Mouse (Mus musculus) kidney, postnatal 25 days (tissue): Measurements from ENCODE around the gene Mapkapk3.

ENCODE experiments used
- DNase-seq, 2 experiments: peaks; one replicate each; pipeline ENCODE4 v3.0.0; 2021; ENCODE audit warnings: mixed read lengths in 2 of 2

Gene Mapkapk3

DNA sequence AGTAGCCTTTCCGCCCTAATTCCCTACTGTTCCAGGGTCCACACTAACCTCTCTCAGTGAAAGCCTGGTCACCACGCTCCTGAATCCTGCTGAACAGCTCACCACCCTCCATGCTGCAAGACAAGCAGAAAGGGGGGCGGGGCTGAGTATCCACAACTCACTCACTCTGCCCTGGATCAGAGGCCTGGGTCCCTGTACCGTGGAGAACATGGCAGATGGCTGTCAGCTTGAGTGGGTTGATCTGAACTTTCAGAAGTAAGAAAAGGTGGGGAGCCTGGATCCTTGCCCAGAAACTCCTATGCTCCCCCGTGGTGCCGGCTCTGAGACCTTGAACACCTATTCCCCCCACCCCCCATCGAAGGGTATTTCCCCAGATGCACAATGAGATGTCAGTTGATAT, 27.3 kb downstream of the Mapkapk3 start:
- peak in 1 of 2 experiments; percentile 36 for DNase-seq

- DNase-seq, result peak in 1 of 2 experiments; percentile 22
Measured at GRCm38 (mm10) chr9:107261792-107262191, 27.9 kb downstream of the Mapkapk3 start.

DNA sequence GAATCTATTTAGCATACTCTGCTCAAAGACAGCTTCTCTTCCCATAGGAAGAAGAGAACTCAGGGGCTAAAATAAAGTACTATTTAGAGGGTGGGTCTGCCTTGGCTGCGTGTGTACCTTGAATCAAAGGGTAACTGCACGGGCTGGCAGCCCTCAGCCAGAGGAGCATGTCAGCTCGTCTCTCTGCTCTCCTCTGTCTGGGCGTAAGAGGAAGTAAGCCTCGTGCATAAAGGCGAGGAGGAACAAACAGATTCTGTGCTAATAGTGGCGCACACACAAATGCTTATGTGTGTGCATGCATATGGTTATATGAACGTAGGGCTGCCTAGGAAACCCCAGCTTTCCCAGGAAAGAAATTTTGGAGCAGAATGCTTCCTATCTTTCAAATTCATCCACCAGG, 28.8 kb downstream of the Mapkapk3 start:
- DNase-seq, result peak in 1 of 2 experiments; percentile 27

DNA sequence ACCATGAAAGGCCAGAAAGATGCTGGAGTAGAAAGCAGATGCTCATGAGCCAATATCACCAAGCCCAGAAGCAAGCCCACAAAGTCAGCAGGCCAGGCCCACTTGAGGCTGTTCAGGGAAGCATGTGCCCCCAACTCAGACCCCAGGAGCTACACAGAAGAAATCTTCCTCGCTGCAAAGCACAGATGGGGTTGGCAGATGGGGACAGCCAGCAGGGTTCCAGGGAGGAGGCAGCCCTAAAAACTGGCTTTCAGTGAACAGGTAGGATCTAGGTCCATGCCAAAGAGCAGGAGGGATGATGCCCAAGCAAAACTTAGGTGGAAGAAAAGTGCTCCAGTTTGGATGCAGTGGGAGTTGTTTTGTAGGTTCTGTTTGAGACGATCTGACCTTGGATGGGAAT, 29.2 kb downstream of the Mapkapk3 start:
- peak in 1 of 2 experiments; percentile 15 for DNase-seq

- peak in 1 of 2 experiments; percentile 18 for DNase-seq
Measured at GRCm38 (mm10) chr9:107259571-107259970, 30.1 kb downstream of the Mapkapk3 start.

GRCm38 (mm10) chr9:107255596-107255995, 34.1 kb downstream of the Mapkapk3 start:
- no peak for DNase-seq

DNA sequence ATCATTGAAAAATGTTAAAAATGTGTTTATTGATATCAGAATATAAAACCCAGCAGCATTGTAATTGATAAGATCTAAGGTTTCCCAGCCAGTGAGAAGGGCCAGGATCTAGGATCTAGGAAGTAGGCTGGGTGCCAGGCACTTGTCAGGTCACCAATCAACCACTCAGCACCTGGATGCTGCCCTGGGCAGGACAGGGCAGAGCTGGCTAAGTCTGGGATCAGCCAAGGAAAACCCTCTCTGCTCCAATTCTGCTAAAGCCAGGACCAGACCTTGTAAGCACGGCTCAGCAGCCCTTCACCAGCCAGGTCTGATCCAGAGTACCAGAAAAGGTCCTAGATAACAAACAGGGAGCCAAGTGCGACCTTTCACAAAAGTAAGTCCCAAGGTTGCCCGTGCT, 34.8 kb downstream of the Mapkapk3 start:
- DNase-seq, result peak; percentile 71 to 86

DNA sequence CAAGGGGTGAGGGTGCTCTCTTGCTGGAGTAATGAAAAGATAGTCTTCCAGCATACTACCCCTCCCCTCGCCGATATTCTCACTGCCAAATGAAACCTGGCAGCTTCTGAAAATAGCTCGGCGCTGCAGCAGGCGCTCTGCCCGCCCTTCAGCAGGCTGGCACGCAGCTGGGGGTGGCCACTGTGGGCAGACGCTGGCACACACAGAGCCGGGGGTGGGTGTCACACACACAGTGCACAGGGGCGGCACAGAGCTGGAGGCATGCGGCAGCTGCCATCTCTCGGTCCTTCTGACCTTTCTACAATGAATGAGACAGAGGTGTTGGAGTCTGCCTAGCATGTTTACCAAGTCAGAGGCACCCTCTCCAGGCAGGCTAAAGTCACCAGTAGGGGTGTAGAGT, 35.2 kb downstream of the Mapkapk3 start:
- peak; percentile 40 to 82 for DNase-seq

GRCm38 (mm10) chr9:107252164-107252563, 37.5 kb downstream of the Mapkapk3 start:
- DNase-seq, result peak in 1 of 2 experiments; percentile 32

- no peak for DNase-seq
Measured at GRCm38 (mm10) chr9:107250416-107251337, 39.0 kb downstream of the Mapkapk3 start.

DNA sequence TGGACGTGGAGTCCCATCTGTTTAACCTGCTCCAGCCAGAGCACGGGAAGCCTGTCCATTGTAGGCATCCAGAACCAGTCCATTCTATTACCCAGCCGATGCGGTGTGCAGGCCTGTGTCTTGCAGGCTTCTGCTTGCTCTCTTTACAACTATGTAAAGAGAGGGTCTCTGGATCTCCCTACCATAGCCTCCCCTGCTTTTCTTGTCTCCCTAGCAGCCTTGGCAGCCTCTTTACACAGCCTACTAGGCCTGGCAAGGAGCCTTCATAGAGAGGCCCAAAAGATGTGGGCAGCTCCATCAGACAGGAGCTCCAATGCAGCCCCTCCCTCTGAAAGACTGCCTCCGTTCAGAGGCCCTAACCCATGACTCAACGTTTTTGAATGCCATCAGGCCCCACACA, 40.5 kb downstream of the Mapkapk3 start:
- DNase-seq, result no peak

DNA sequence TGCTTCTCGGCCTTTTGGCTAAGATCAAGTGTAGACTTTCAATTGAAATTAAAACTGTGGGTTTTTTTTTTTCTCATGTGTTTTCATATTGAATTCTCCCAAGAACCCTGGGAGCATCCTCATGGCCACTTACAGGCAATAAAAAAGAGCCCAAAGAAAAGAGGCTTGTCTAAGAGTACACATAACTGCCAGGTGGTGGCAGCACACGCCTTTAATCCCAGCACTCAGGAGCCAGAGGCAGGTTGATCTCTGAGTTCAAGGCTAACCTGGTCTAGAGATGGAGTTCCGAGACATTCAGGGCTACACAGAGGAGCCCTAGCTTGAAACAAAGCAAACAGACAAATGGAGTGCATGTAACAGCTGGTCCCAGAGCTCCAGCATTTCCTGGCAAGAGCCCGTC, 43.5 kb downstream of the Mapkapk3 start:
- peak in 1 of 2 experiments; percentile 39 for DNase-seq

- no peak for DNase-seq
Measured at GRCm38 (mm10) chr9:107245311-107245710, 44.4 kb downstream of the Mapkapk3 start.

- DNase-seq, result no peak
Measured at GRCm38 (mm10) chr9:107236151-107236550, 53.5 kb downstream of the Mapkapk3 start.

DNA sequence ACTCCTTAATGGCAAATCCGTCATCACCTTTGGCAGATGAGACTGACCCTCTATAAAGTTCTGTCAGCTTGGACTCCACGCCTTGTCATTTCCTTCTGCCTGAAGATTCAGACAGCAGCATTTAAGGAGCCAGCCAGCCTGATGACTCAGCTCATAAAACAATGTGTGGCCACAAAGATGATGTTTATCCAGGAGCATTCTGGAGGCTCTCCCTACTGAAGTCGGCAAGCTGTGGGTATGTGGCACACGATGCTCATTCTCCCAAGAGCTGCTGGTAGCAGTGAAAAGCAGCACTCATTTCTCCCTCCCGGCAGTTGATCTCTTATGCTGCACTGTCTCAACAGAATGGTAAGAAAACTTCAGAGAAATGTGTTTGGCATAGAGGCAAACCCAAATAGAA, 54.4 kb downstream of the Mapkapk3 start:
- DNase-seq, result no peak

DNA sequence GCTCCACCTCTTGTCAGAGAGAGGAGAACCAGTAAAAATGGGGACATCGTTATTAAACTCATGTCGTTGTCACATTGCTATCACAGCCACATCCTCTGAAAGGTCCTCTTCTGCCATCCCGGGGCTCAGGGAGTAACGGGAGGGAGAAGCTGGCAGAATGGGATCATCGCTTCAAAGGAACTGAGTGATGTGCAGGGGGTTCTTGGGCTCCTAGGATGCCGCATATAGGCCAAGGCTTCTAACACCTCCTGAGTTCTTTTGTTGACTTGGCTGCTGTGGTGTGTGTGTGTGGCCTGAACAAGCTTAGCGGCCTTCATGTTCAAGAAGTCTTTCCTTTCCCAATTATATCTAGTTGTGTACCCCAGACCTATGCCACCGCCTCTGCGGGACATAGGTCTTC, 57.5 kb downstream of the Mapkapk3 start:
- no peak for DNase-seq

GRCm38 (mm10) chr9:107231539-107232139, 58.0 kb downstream of the Mapkapk3 start, which contains the start of gene Dock3:
Gene Dock3 (minus strand): TSS chr9:107231909.
- peak; percentile 30 to 64 for DNase-seq

DNA sequence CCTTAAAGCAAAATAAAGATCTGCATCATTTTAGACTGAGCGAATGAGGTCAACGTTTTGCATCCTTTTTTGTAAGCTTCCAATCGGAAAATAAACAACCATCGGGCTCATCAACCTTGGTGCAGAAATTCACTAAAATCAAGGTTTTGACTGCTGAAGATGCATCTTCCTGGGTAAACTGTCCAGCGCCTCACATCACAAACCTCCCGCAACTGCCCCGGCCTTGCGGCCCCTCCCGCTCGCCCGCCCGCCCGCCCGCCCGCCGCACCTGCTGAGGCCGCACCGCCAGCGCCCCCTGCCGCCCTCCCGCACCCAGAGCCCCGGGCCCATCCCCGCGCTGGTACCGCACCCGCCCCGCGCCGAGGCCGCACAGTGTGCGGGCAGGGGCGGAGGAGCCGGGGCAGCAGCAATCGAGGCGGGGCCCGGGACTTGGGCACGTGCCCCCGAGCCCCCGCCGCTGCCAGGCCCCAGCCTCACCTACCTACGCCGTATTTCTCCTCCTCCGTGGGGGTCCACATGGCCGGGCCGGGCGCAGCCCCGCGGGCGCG, 58.6 kb downstream of the Mapkapk3 start:
- peak in 1 of 2 experiments; percentile 20 for DNase-seq

GRCm38 (mm10) chr9:107224597-107224996, 65.1 kb downstream of the Mapkapk3 start:
- DNase-seq, result no peak
